Mouse (Mus musculus) ES-Bruce4 (cell line): ENCODE results near the gene Tfap2b. TPM values are rescaled to one million over a fixed set of nuclear protein-coding genes. Genes with fewer than 3 reads are reported as not detected.

ENCODE experiments used
- H3K27ac ChIP-seq: 2 replicates; pipeline ENCODE4 v1.5.1; 2012; ENCODE audit warnings: low read length, inconsistent platforms; ENCODE audit not compliant: insufficient read depth
- H3K27me3 ChIP-seq: 2 replicates; pipeline ENCODE4 v1.6.1; 2012; ENCODE audit warnings: mild to moderate bottlenecking, low read length, inconsistent platforms; ENCODE audit not compliant: control insufficient read depth, poor library complexity, insufficient read depth, severe bottlenecking
- H3K36me3 ChIP-seq: 2 replicates; pipeline ENCODE4 v1.6.1; 2012; ENCODE audit warnings: inconsistent platforms, mild to moderate bottlenecking, low read length, moderate library complexity; ENCODE audit not compliant: control insufficient read depth, poor library complexity, insufficient read depth, severe bottlenecking
- H3K4me1 ChIP-seq: one replicate; pipeline ENCODE4 v1.8.1; 2011; ENCODE audit warnings: low read length; ENCODE audit not compliant: control insufficient read depth, insufficient read depth
- H3K4me3 ChIP-seq: 2 replicates; pipeline ENCODE4 v1.5.1; 2011; ENCODE audit warnings: low read depth, mild to moderate bottlenecking, low read length
- H3K9ac ChIP-seq: 2 replicates; pipeline ENCODE4 v1.6.1; 2012; ENCODE audit warnings: low read depth, mild to moderate bottlenecking, inconsistent platforms; ENCODE audit not compliant: poor library complexity, severe bottlenecking
- H3K9me3 ChIP-seq: replicated peaks from 2 replicates; pipeline ENCODE4 v1.6.1; 2012; ENCODE audit warnings: mild to moderate bottlenecking, low read length, inconsistent platforms; ENCODE audit not compliant: control insufficient read depth, poor library complexity, insufficient read depth, severe bottlenecking
- CTCF ChIP-seq: IDR thresholded peaks from one replicate; pipeline ENCODE4 v1.8.1; 2011; ENCODE audit warnings: low read depth, low read length
- EP300 ChIP-seq: IDR thresholded peaks from 2 replicates; pipeline ENCODE4 v1.6.1; 2011; ENCODE audit warnings: low read depth, low read length; ENCODE audit not compliant: insufficient read depth
- POLR2A ChIP-seq: IDR thresholded peaks from one replicate; pipeline ENCODE4 v1.8.1; 2011; ENCODE audit warnings: low read length; ENCODE audit not compliant: insufficient read depth
- polyA plus RNA-seq: library from polyadenylated mRNA; stranded (reverse); fragments of >200 nt; gene quantifications from 2 replicates; pipeline ENCODE4 v1.2.4, GENCODE M21; 2011; ENCODE audit warnings: low read depth; ENCODE audit not compliant: missing spikeins, insufficient read depth, insufficient read length

Tfap2b gene
- polyA plus RNA-seq = not detected in 2 replicates

GRCm38 (mm10) chr1:19208641-19209358 lies at the start of gene Tfap2b:
Gene Tfap2b (plus strand): TSS chr1:19208914.
- no peaks in the 10 kb centered on the region for H3K4me1 ChIP-seq
- H3K36me3 ChIP-seq = no peaks in the 10 kb centered on the region
- peaks cover 26% of the 10 kb centered on the region for H3K27me3 ChIP-seq
- TF ChIP-seq CTCF (no peak), EP300 (no peak), POLR2A (no peak)
- peak within 1 kb of the TSS; percentile 24; the same call in 1 of the 2 replicates for H3K9ac ChIP-seq
- H3K9me3 ChIP-seq = no peaks in the 10 kb centered on the region
- peak within 1 kb of the TSS; percentile 19 for H3K4me3 ChIP-seq
- no peak within 1 kb of the TSS for H3K27ac ChIP-seq

GRCm38 (mm10) chr1:19178742-19179397 lies 29.8 kb upstream of the Tfap2b start:
- no peak for TF ChIP-seq EP300
- TF ChIP-seq POLR2A = no peak
- no peak for TF ChIP-seq CTCF
- Histone ChIP-seq H3K4me3 (no peak overlapping the region), H3K4me1 (no peaks in the 10 kb centered on the region)

GRCm38 (mm10) chr1:19205649-19206048 lies 3.1 kb upstream of the Tfap2b start:
- Histone ChIP-seq H3K36me3 (no peaks in the 10 kb centered on the region), H3K9ac (no peak overlapping the region), H3K4me3 (0 out of 2 replicates have a peak overlapping the region, but pooled peaks have one; percentile 23), H3K4me1 (no peaks in the 10 kb centered on the region), H3K9me3 (no peaks in the 10 kb centered on the region), H3K27me3 (peaks cover 13% of the 10 kb centered on the region), H3K27ac (no peak overlapping the region)
- no peak for TF ChIP-seq EP300
- TF ChIP-seq CTCF = no peak
- TF ChIP-seq POLR2A = no peak

More at GRCm38 (mm10) chr1:19178742-19179397, 29.8 kb upstream of the Tfap2b start:
- H3K27me3 ChIP-seq = no peaks in the 10 kb centered on the region
- H3K9ac ChIP-seq = no peak overlapping the region
- no peaks in the 10 kb centered on the region for H3K36me3 ChIP-seq
- no peaks in the 10 kb centered on the region for H3K9me3 ChIP-seq
- H3K27ac ChIP-seq = no peak overlapping the region

- TF ChIP-seq POLR2A (no peak), EP300 (no peak), CTCF (no peak)
- no peak overlapping the region for H3K9ac ChIP-seq
- H3K27ac ChIP-seq = no peak overlapping the region
- no peaks in the 10 kb centered on the region for H3K4me1 ChIP-seq
- H3K27me3 ChIP-seq = peaks cover 13% of the 10 kb centered on the region
- H3K4me3 ChIP-seq = no peak overlapping the region
- H3K9me3 ChIP-seq = no peaks in the 10 kb centered on the region
- no peaks in the 10 kb centered on the region for H3K36me3 ChIP-seq
Observed at GRCm38 (mm10) chr1:19206194-19206593, 2.5 kb upstream of the Tfap2b start.

GRCm38 (mm10) chr1:19207611-19208010 lies 1.1 kb upstream of the Tfap2b start:
- H3K4me1 ChIP-seq = no peaks in the 10 kb centered on the region
- no peak for TF ChIP-seq EP300
- H3K27ac ChIP-seq = no peak overlapping the region
- H3K4me3 ChIP-seq = no peak overlapping the region
- H3K9ac ChIP-seq = no peak overlapping the region
- H3K9me3 ChIP-seq = no peaks in the 10 kb centered on the region
- H3K36me3 ChIP-seq = no peaks in the 10 kb centered on the region
- H3K27me3 ChIP-seq = peaks cover 20% of the 10 kb centered on the region

- TF ChIP-seq EP300 (no peak), CTCF (no peak), POLR2A (no peak)
- no peaks in the 10 kb centered on the region for H3K9me3 ChIP-seq
- H3K27ac ChIP-seq = no peak overlapping the region
- H3K4me3 ChIP-seq = no peak overlapping the region
- no peaks in the 10 kb centered on the region for H3K4me1 ChIP-seq
- H3K27me3 ChIP-seq = peaks cover 32% of the 10 kb centered on the region
- no peaks in the 10 kb centered on the region for H3K36me3 ChIP-seq
- H3K9ac ChIP-seq = peak overlapping the region; percentile 24; the same call in 1 of the 2 replicates
Observed at GRCm38 (mm10) chr1:19209359-19209745, 638 bp downstream of the Tfap2b start.
